Mouse (Mus musculus) midbrain, embryonic 16.5 days (tissue): Measurements from ENCODE around the gene Gm9117. TPM values are rescaled to one million over a fixed set of nuclear protein-coding genes. Genes with fewer than 3 reads are reported as not detected.
"Not testable (repeated sequence)": the region's sequence is repeated elsewhere in the genome, so short reads cannot be mapped to it uniquely, and the experiment has no call there.

Experiments used
- ATAC-seq: fragments of 200-750 bp; cut with Nextera tagmentation; 2 replicates; pipeline ENCODE4 v1.8.0; 2017; ENCODE audit warnings: moderate TSS enrichment
- H3K27ac ChIP-seq: fragments of 300-500 bp; sonication (generic); 2 replicates; pipeline ENCODE4 v1.5.1; 2014; ENCODE audit warnings: mild to moderate bottlenecking, low read length, mixed read lengths
- H3K27me3 ChIP-seq: fragments of 300-500 bp; sonication (generic); 2 replicates; pipeline ENCODE4 v1.6.1; 2014; ENCODE audit warnings: low read depth, low read length, mixed read lengths; ENCODE audit not compliant: control insufficient read depth, insufficient read depth
- H3K36me3 ChIP-seq: fragments of 300-500 bp; sonication (generic); 2 replicates; pipeline ENCODE4 v1.6.1; 2014; ENCODE audit warnings: mild to moderate bottlenecking, low read length, moderate library complexity, mixed read lengths; ENCODE audit not compliant: control insufficient read depth, insufficient read depth
- H3K4me1 ChIP-seq: fragments of 300-500 bp; sonication (generic); 2 replicates; pipeline ENCODE4 v1.6.1; 2014; ENCODE audit warnings: mild to moderate bottlenecking, low read length, mixed read lengths; ENCODE audit not compliant: control insufficient read depth, insufficient read depth
- H3K4me2 ChIP-seq: fragments of 300-500 bp; sonication (generic); 2 replicates; pipeline ENCODE4 v1.6.1; 2014; ENCODE audit warnings: mild to moderate bottlenecking, low read length, mixed read lengths
- H3K4me3 ChIP-seq: fragments of 300-500 bp; sonication (generic); 2 replicates; pipeline ENCODE4 v1.5.1; 2014; ENCODE audit warnings: low read depth, mild to moderate bottlenecking, low read length, moderate library complexity, mixed read lengths
- H3K9ac ChIP-seq: fragments of 300-500 bp; sonication (generic); 2 replicates; pipeline ENCODE4 v1.6.1; 2014; ENCODE audit warnings: low read depth, low read length, mixed read lengths
- H3K9me3 ChIP-seq: fragments of 300-500 bp; sonication (generic); replicated peaks from 2 replicates; pipeline ENCODE4 v1.6.1; 2014; ENCODE audit warnings: mild to moderate bottlenecking, low read length, mixed read lengths; ENCODE audit not compliant: control insufficient read depth, poor library complexity, severe bottlenecking
- WGBS: fragments of 180-500 bp; shearing (Covaris S2); extraction: QIAGEN DNeasy Blood & Tissue Kit; methylation state at CpG from one replicate; pipeline ENCODE4 v1.1.7; 2014; 5-methylcytosine and 5-hydroxymethylcytosine counted together
- polyA plus RNA-seq: library from polyadenylated mRNA; unstranded; fragments of >200 nt; fragmentation: Nextera tagmentation; extraction: Ambion mirVana; gene quantifications from 2 replicates; pipeline ENCODE4 v1.2.1, GENCODE M21; 2015

Gene Gm9117
- not detected in 2 replicates for polyA plus RNA-seq

GRCm38 (mm10) chr3:93943443-93943842 is at the start of gene Gm9117:
Gene Gm9117, minus strand, starts transcription at chr3:93943543.
- not testable (repeated sequence) for H3K4me3 ChIP-seq, H3K27ac ChIP-seq, ATAC-seq, H3K4me2 ChIP-seq, H3K27me3 ChIP-seq, H3K9me3 ChIP-seq, H3K36me3 ChIP-seq, H3K9ac ChIP-seq, H3K4me1 ChIP-seq
- WGBS: 88% methylated on average over 3 of the region's 4 CpGs

- not testable (repeated sequence) for H3K36me3 ChIP-seq, H3K4me1 ChIP-seq, ATAC-seq, H3K4me2 ChIP-seq, H3K4me3 ChIP-seq, H3K27ac ChIP-seq, H3K27me3 ChIP-seq, H3K9me3 ChIP-seq, H3K9ac ChIP-seq
- 94% methylated on average over 5 of the region's 6 CpGs for WGBS
Observed at GRCm38 (mm10) chr3:93968938-93969337, 25.6 kb upstream of the Gm9117 start.

GRCm38 (mm10) chr3:93961214-93961613 is 17.9 kb upstream of the Gm9117 start, which contains the start of gene Tdpoz5:
Gene Tdpoz5, minus strand, starts transcription at chr3:93961314.
- H3K4me2 ChIP-seq, H3K27ac ChIP-seq, H3K36me3 ChIP-seq, ATAC-seq, H3K9ac ChIP-seq, H3K9me3 ChIP-seq, H3K4me1 ChIP-seq, H3K4me3 ChIP-seq, H3K27me3 ChIP-seq: not testable (repeated sequence)
- WGBS: 92% methylated on average over 2 of the region's 4 CpGs

- H3K4me2 ChIP-seq, H3K9ac ChIP-seq, H3K36me3 ChIP-seq, H3K4me3 ChIP-seq, ATAC-seq, H3K9me3 ChIP-seq, H3K4me1 ChIP-seq, H3K27ac ChIP-seq, H3K27me3 ChIP-seq: not testable (repeated sequence)
- WGBS: no CpG with 5 or more reads among the region's 3 CpGs
Observed at GRCm38 (mm10) chr3:93938386-93938785, 5.0 kb downstream of the Gm9117 start.

Other genes starting within 250 kb of the Gm9117 start
- not detected in 2 replicates for gene Gm5773, start 170.5 kb downstream of the Gm9117 start, polyA plus RNA-seq
- not detected in 2 replicates for gene Tdpoz4, start 147.1 kb downstream of the Gm9117 start, polyA plus RNA-seq
- gene Tdpoz3, start 117.5 kb downstream of the Gm9117 start, polyA plus RNA-seq: not detected in 2 replicates
- gene Tdpoz5, start 17.8 kb upstream of the Gm9117 start, polyA plus RNA-seq: not detected in 2 replicates
- not detected in 2 replicates for gene Gm9125, start 111.3 kb upstream of the Gm9117 start, polyA plus RNA-seq
- gene Gm10697, start 129.1 kb upstream of the Gm9117 start, polyA plus RNA-seq: not detected in 2 replicates
- not detected in 2 replicates for gene Gm10696, start 234.7 kb upstream of the Gm9117 start, polyA plus RNA-seq